Mouse (Mus musculus) liver, embryonic 14.5 days (tissue): ENCODE measurements at regions not wholly inside any gene's neighbourhood (a gene's known extent, or its start where the extent isn't known, plus 50 kb on each side); places are given as distances from the start of the nearest gene placed in this dataset.

ENCODE experiments used
- ATAC-seq: fragments of 200-750 bp; cut with Nextera tagmentation; 2 replicates; pipeline ENCODE4 v1.8.0; 2017; ENCODE audit warnings: moderate number of reproducible peaks, mild to moderate bottlenecking, moderate library complexity; ENCODE audit not compliant: insufficient read depth
- DNase-seq, 3 experiments: peaks; one replicate each; pipeline ENCODE4 v3.0.0-alpha.2; 2012 to 2013; ENCODE audit warnings: low read depth in 3 of 3, low spot score in 3 of 3
- H3K27ac ChIP-seq: fragments of 300-500 bp; sonication (generic); 2 replicates; pipeline ENCODE4 v1.5.1; 2014; ENCODE audit warnings: moderate library complexity, mild to moderate bottlenecking, control low read depth, inconsistent platforms
- H3K27me3 ChIP-seq: fragments of 300-500 bp; sonication (generic); 2 replicates; pipeline ENCODE4 v1.6.1; 2014; ENCODE audit warnings: mild to moderate bottlenecking, low read length, moderate library complexity; ENCODE audit not compliant: control insufficient read depth, insufficient read depth
- H3K36me3 ChIP-seq: fragments of 300-500 bp; sonication (generic); replicated peaks from 2 replicates; pipeline ENCODE4 v1.6.1; 2014; ENCODE audit warnings: low read depth; ENCODE audit not compliant: control insufficient read depth, insufficient read depth
- H3K4me1 ChIP-seq, 2 experiments: fragments of 200-500 bp in 1 of 2; fragments of 300-500 bp in 1 of 2; sonication (generic) in 1 of 2; replicated peaks; 2 replicates each; pipeline ENCODE4 v1.6.1; 2012 to 2014; ENCODE audit warnings: antibody characterized with exemption in 1 of 2, inconsistent platforms in 1 of 2, low read length in 1 of 2; ENCODE audit not compliant: control insufficient read depth in 2 of 2, insufficient read depth in 2 of 2
- H3K4me2 ChIP-seq: fragments of 300-500 bp; sonication (generic); 2 replicates; pipeline ENCODE4 v1.6.1; 2014; ENCODE audit warnings: low read depth, mild to moderate bottlenecking, control low read depth, moderate library complexity
- H3K4me3 ChIP-seq, 2 experiments: fragments of 200-500 bp in 1 of 2; fragments of 300-500 bp in 1 of 2; sonication (generic) in 1 of 2; 2 replicates each; pipeline ENCODE4 v1.5.1; 2012 to 2014; ENCODE audit warnings: low read depth in 2 of 2, low read length in 2 of 2, mild to moderate bottlenecking in 2 of 2, control low read depth in 1 of 2, inconsistent platforms in 1 of 2, moderate library complexity in 1 of 2; ENCODE audit not compliant: insufficient read depth in 1 of 2
- H3K9ac ChIP-seq: fragments of 300-500 bp; sonication (generic); replicated peaks from 2 replicates; pipeline ENCODE4 v1.6.1; 2014; ENCODE audit warnings: mild to moderate bottlenecking, control low read depth, moderate library complexity
- H3K9me3 ChIP-seq: fragments of 300-500 bp; sonication (generic); 2 replicates; pipeline ENCODE4 v1.6.1; 2016; ENCODE audit warnings: low read length, mixed read lengths; ENCODE audit not compliant: control insufficient read depth
- CTCF ChIP-seq: IDR thresholded peaks from 2 replicates; pipeline ENCODE4 v1.5.1; 2016; ENCODE audit warnings: antibody characterized with exemption, low read depth, control low read depth
- EP300 ChIP-seq: IDR thresholded peaks from 2 replicates; pipeline ENCODE4 v1.6.1; 2016; ENCODE audit warnings: antibody characterized with exemption, low read depth
- WGBS: fragments of 180-500 bp; shearing (Covaris S2); extraction: QIAGEN DNeasy Blood & Tissue Kit; methylation state at CpG from one replicate; pipeline ENCODE4 v1.1.7; 2014; ENCODE audit not compliant: insufficient replicate concordance; 5-methylcytosine and 5-hydroxymethylcytosine counted together

DNA sequence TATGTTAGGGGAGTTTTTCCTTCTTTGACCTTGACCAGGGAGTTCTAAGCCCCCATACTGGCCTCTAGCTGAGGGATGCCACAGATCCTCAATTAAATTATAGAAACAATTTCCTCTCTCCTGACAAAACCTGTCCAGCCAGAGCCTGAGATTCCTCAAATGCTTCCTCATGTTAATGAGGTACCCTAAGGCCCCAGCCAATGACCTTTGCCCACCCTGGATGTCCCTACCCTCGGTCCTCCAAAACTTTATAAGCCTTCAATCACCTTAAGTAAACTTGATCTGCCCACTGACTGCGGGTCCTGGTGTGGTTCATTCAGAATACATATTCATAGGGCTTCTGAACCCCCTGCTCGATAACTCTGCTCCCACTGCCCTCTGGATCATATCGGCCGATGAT lies 227.7 kb upstream of the Vstm2b start:
- no peak for DNase-seq

GRCm38 (mm10) chr7:40671068-40671467 lies 227.1 kb upstream of the Vstm2b start:
- Histone ChIP-seq H3K9me3 (no peaks in the 10 kb centered on the region), H3K9ac (no peak overlapping the region), H3K27ac (no peak overlapping the region), H3K4me3 (no peak overlapping the region), H3K27me3 (no peaks in the 10 kb centered on the region), H3K36me3 (no peaks in the 10 kb centered on the region), H3K4me2 (no peak overlapping the region), H3K4me1 (no peaks in the 10 kb centered on the region)
- 76% methylated on average over 4 of the region's 4 CpGs for WGBS
- no peak for DNase-seq
- ATAC-seq: no peak
- no peak for TF ChIP-seq CTCF
- no peak for TF ChIP-seq EP300

More for the DNA sequence above, 227.7 kb upstream of the Vstm2b start:
- 69% methylated on average over 5 of the region's 5 CpGs for WGBS
- no peak overlapping the region for H3K9ac ChIP-seq
- no peaks in the 10 kb centered on the region for H3K9me3 ChIP-seq
- ATAC-seq: no peak
- H3K4me3 ChIP-seq: no peak overlapping the region
- TF ChIP-seq EP300: no peak
- TF ChIP-seq CTCF: no peak
- no peak overlapping the region for H3K27ac ChIP-seq
- no peak overlapping the region for H3K4me2 ChIP-seq
- H3K36me3 ChIP-seq: no peaks in the 10 kb centered on the region
- H3K27me3 ChIP-seq: no peaks in the 10 kb centered on the region
- H3K4me1 ChIP-seq: no peaks in the 10 kb centered on the region

DNA sequence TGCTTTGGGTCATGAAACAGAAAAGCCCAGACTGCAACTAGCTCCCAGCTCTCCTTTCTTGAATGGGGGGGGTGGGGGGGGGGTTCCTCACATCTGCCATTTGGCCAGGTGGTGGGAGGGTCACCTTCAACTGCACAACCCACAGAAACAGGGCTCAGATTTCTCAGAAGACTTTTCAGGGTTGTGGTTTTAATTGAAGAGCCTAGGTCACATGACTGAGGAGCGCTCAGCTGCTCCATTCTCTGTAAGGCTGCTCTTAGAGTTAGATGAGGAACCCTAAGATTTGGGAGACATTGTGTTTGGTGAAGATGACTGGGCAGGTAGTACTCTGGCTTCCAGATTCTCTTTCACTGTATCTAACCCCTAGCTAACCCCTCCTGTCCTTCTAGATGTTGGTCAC lies 225.8 kb upstream of the Vstm2b start:
- H3K27me3 ChIP-seq: no peaks in the 10 kb centered on the region
- H3K27ac ChIP-seq: no peak overlapping the region
- no peaks in the 10 kb centered on the region for H3K4me1 ChIP-seq
- H3K4me2 ChIP-seq: no peak overlapping the region
- no peak overlapping the region for H3K4me3 ChIP-seq
- TF ChIP-seq CTCF (no peak), EP300 (no peak)
- no peaks in the 10 kb centered on the region for H3K9me3 ChIP-seq
- no peak for ATAC-seq
- no peaks in the 10 kb centered on the region for H3K36me3 ChIP-seq
- DNase-seq: no peak
- no peak overlapping the region for H3K9ac ChIP-seq
- WGBS: 71% methylated on average over 1 of the region's 1 CpGs

DNA sequence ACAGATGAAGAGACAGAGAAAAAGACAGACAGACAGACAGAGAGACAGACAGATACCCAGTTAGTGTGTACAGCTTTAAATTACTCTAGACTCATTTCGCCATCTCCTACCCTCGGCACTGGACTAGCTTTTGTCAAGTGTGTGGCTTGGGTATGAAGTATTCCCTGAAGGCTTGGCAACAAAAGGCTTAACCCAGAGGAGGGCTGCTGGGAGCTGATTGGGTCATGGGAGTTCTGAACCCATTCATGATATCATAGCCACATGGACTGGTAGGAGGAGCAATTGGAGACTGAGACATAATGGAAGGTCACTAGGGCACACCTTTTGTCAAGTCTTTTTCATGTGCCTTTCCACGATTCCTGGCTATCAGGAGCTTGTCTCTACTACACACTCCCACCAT lies 223.7 kb upstream of the Vstm2b start:
- H3K36me3 ChIP-seq: no peaks in the 10 kb centered on the region
- 62% methylated on average over 3 of the region's 3 CpGs for WGBS
- no peak for DNase-seq
- no peak overlapping the region for H3K9ac ChIP-seq
- H3K4me2 ChIP-seq: no peak overlapping the region
- TF ChIP-seq EP300 (no peak), CTCF (no peak)
- H3K27me3 ChIP-seq: no peaks in the 10 kb centered on the region
- no peak for ATAC-seq
- H3K4me3 ChIP-seq: no peak overlapping the region
- H3K4me1 ChIP-seq: no peaks in the 10 kb centered on the region
- H3K27ac ChIP-seq: no peak overlapping the region
- no peaks in the 10 kb centered on the region for H3K9me3 ChIP-seq

DNA sequence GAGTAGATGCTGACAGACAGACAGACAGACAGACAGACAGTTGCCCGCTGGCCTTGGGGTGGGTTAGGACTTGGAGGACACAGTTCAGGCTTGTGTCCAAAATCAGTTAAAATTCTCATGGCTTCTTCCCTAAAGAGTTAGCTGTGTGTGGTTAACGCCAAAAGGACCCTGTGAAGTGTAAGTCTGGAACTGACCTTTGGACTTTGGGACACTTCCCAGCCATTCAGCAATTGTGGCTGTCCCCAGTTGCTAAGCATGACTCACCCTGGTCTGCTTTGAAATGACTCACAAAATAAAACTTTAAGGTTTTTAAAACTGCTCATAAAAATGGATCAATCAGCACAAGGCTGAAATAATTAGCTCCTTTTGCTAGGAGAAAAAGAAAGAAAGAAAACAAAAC lies 220.5 kb upstream of the Vstm2b start:
- TF ChIP-seq EP300 (no peak), CTCF (no peak)
- Histone ChIP-seq H3K36me3 (no peaks in the 10 kb centered on the region), H3K9me3 (no peaks in the 10 kb centered on the region), H3K27ac (no peak overlapping the region), H3K4me3 (no peak overlapping the region), H3K27me3 (no peaks in the 10 kb centered on the region), H3K9ac (no peak overlapping the region), H3K4me2 (no peak overlapping the region), H3K4me1 (no peaks in the 10 kb centered on the region)
- ATAC-seq (no peak), DNase-seq (no peak)
- WGBS: 34% methylated on average over 2 of the region's 2 CpGs
